Mouse (Mus musculus) lung, embryonic 15.5 days (tissue): Measurements from ENCODE around the gene Rnpep. TPM values are rescaled to one million over a fixed set of nuclear protein-coding genes. Genes with fewer than 3 reads are reported as not detected.
"Not testable (repeated sequence)": the region's sequence is repeated elsewhere in the genome, so short reads cannot be mapped to it uniquely, and the experiment has no call there.

ENCODE experiments used
- ATAC-seq: fragments of 200-750 bp; cut with Nextera tagmentation; 2 replicates; pipeline ENCODE4 v1.8.0; 2017; ENCODE audit warnings: moderate number of reproducible peaks, borderline replicate concordance; ENCODE audit not compliant: low FRiP score, low TSS enrichment; ENCODE audit errors: extremely low read depth
- H3K27ac ChIP-seq: fragments of 300-500 bp; sonication (generic); 2 replicates; pipeline ENCODE4 v1.5.1; 2015; ENCODE audit warnings: moderate library complexity, mild to moderate bottlenecking, inconsistent platforms
- H3K27me3 ChIP-seq: fragments of 300-500 bp; sonication (generic); 2 replicates; pipeline ENCODE4 v1.6.1; 2015; ENCODE audit warnings: inconsistent platforms
- H3K36me3 ChIP-seq: fragments of 300-500 bp; sonication (generic); 2 replicates; pipeline ENCODE4 v1.6.1; 2015; ENCODE audit warnings: inconsistent platforms
- H3K4me1 ChIP-seq: fragments of 300-500 bp; sonication (generic); 2 replicates; pipeline ENCODE4 v1.6.1; 2015; ENCODE audit warnings: inconsistent platforms
- H3K4me2 ChIP-seq: fragments of 300-500 bp; sonication (generic); 2 replicates; pipeline ENCODE4 v1.6.1; 2015; ENCODE audit warnings: inconsistent platforms, mild to moderate bottlenecking, moderate library complexity
- H3K4me3 ChIP-seq: fragments of 300-500 bp; sonication (generic); 2 replicates; pipeline ENCODE4 v1.5.1; 2015; ENCODE audit warnings: mild to moderate bottlenecking, inconsistent platforms
- H3K9ac ChIP-seq: fragments of 300-500 bp; sonication (generic); 2 replicates; pipeline ENCODE4 v1.6.1; 2015; ENCODE audit warnings: inconsistent platforms
- H3K9me3 ChIP-seq: fragments of 300-500 bp; sonication (generic); 2 replicates; pipeline ENCODE4 v1.6.1; 2016; ENCODE audit warnings: inconsistent platforms
- WGBS: fragments of 180-500 bp; shearing (Covaris S2); methylation state at CpG from one replicate; pipeline ENCODE4 v1.1.7; 2015; 5-methylcytosine and 5-hydroxymethylcytosine counted together
- polyA plus RNA-seq: library from polyadenylated mRNA; unstranded; fragments of >200 nt; fragmentation: Nextera tagmentation; extraction: Ambion mirVana; gene quantifications from 2 replicates; pipeline ENCODE4 v1.2.1, GENCODE M21; 2015

Rnpep gene
- polyA plus RNA-seq, 1 experiment from 2014 or later: 102 TPM

DNA sequence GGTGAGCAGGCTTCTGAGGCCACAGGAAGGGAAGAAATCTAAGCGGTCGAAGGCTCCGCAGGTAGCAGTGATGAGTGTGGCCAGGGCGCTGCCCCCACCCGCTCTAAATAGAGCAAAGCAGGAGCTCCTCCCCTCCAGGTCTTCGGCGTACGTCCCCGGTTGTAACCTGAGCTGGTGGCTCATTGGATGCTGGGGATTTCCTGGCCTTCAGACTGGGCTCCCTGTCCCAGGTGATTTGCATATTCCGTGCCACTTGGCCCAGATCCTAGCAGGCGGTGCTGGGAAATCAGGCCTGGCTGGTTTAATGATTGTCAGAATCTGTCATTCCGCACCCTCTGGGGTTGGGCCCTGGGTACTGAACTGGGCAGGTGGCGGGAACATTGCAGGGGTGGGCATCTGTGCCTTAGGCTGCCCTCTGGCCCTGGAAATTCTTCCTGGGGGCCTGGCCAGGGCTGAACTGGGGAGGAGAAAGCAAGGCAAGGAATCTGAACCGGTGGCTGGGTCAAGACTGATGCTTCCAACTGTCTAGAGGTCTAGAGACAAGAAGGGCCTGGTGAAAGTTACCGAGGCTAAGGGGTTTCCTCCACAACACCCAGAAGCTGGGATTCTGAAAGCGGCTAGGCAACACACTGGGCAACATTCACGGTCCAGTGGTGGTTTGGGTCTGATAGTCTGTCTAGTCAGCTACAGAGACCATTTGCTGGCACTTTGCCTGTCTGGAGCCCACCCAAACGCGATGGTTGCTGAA lies 25.3 kb downstream of the Rnpep start, which contains the start of gene Elf3:
Gene Elf3 (minus strand): TSS at position 189 of the 748 bp plus-strand sequence.
- WGBS: 8% methylated on average over 19 of the region's 19 CpGs
- peak within 1 kb of the TSS; percentile 40; the same call in 1 of the 2 replicates for H3K9ac ChIP-seq
- peak within 1 kb of the TSS; percentile 69 for H3K4me2 ChIP-seq
- no peaks in the 10 kb centered on the region for H3K9me3 ChIP-seq
- peak; percentile 82 for ATAC-seq
- H3K27ac ChIP-seq: peak within 1 kb of the TSS; percentile 96
- no peaks in the 10 kb centered on the region for H3K27me3 ChIP-seq
- peaks cover 26% of the 10 kb centered on the region for H3K4me1 ChIP-seq
- H3K36me3 ChIP-seq: peaks cover 14% of the 10 kb centered on the region; the same call in 1 of the 2 replicates
- H3K4me3 ChIP-seq: peak within 1 kb of the TSS; percentile 35

DNA sequence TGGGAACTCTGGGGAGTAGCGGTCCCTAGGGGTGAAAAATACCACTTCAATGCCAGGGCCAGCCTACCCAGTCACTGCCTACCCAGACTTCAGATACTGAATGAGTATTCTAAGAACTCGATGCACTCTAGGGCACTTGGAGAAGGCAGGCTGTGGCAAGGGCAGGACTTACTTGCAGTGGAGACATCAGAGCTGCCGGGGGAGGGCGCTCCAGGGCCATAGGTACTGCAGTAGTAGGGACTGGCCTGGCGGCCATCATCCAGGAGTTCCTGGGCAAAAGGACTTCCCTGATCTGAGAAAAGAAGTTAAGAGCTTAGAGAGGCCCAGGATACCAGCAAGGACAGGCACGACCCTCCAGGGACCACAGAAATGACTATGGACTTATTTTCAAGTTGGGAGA lies 27.6 kb downstream of the Rnpep start:
- 76% methylated on average over 6 of the region's 6 CpGs for WGBS
- Histone ChIP-seq H3K27me3 (no peaks in the 10 kb centered on the region), H3K9ac (no peak overlapping the region), H3K9me3 (no peaks in the 10 kb centered on the region), H3K4me1 (peaks cover 39% of the 10 kb centered on the region), H3K27ac (no peak overlapping the region), H3K4me2 (peak overlapping the region; percentile 69; the same call in 1 of the 2 replicates), H3K36me3 (no peaks in the 10 kb centered on the region), H3K4me3 (no peak overlapping the region)
- ATAC-seq: no peak

DNA sequence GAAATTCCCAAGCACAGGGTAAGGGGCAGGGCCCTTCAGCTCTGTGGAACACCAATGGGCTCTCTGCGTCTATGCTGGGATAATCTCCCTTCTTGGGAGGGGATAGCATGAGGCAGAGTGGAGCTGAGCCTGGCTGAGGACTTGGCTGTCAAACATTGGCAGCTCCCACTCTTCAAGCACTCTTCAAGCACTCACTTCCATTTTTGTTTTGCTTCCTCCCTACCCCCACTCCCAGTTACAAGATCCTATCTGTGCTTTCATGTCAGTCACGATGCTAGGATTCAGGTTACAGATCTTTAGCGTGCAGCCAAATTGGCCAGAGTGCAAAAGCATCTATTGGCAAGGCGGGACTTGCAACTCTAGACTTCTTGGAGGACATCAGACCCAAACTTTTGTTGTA lies 31.0 kb downstream of the Rnpep start:
- 22% methylated on average over 4 of the region's 4 CpGs for WGBS
- no peak overlapping the region for H3K4me3 ChIP-seq
- no peak overlapping the region for H3K4me2 ChIP-seq
- no peak overlapping the region for H3K9ac ChIP-seq
- peaks cover 10% of the 10 kb centered on the region; the same call in 1 of the 2 replicates for H3K27me3 ChIP-seq
- peaks cover 18% of the 10 kb centered on the region for H3K4me1 ChIP-seq
- H3K27ac ChIP-seq: peak overlapping the region; percentile 53
- ATAC-seq: peak; percentile 72
- no peaks in the 10 kb centered on the region for H3K9me3 ChIP-seq
- no peaks in the 10 kb centered on the region for H3K36me3 ChIP-seq

DNA sequence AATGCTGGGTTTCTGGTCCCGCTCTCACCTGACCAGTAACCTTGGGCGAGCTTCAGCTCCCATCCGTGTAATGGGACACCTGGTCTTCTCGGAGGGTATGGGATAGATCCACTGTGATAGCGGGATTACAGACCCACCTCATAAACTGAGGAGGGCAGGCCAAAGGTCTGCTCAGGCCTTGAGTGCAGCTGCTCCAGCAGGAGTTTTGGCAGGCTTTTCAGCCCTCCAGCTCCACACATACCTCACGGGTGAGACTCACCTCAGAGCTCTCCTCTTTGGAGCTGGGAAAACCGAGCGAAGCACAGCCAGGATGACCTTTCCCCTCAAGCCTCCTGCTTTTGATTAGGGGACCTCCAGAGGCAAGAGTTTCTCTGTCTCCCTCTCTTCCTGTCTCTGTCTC lies 32.5 kb downstream of the Rnpep start:
- ATAC-seq: no peak
- H3K4me3 ChIP-seq: no peak overlapping the region
- peaks cover 10% of the 10 kb centered on the region; the same call in 1 of the 2 replicates for H3K27me3 ChIP-seq
- peaks cover 18% of the 10 kb centered on the region for H3K4me1 ChIP-seq
- H3K36me3 ChIP-seq: no peaks in the 10 kb centered on the region
- no peaks in the 10 kb centered on the region for H3K9me3 ChIP-seq
- H3K27ac ChIP-seq: no peak overlapping the region
- 77% methylated on average over 8 of the region's 8 CpGs for WGBS
- H3K9ac ChIP-seq: no peak overlapping the region
- H3K4me2 ChIP-seq: no peak overlapping the region

DNA sequence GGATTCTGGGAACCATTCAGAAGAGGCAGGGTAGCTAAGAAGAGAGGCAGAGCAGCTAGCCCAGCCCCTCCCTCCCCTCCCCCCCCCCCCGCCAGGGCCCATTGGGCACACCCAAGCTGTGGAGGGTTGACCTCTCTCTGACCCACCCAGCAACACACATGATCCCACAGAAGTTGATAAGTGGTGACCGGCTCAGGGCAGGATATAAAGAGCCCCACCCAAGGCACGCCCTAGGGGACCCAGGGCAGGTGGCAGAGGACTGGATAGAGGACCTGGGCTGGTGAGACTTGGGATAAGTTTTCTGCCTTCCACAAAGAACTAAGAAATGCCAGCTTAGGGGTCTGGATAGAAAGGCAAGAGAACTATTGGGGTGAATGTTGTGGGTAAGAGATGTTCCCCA lies 33.2 kb downstream of the Rnpep start:
- Histone ChIP-seq H3K4me3 (no peak overlapping the region), H3K4me2 (no peak overlapping the region), H3K4me1 (peaks cover 18% of the 10 kb centered on the region), H3K27me3 (peaks cover 10% of the 10 kb centered on the region; the same call in 1 of the 2 replicates), H3K9me3 (no peaks in the 10 kb centered on the region), H3K9ac (no peak overlapping the region), H3K27ac (no peak overlapping the region), H3K36me3 (no peaks in the 10 kb centered on the region)
- WGBS: 54% methylated on average over 2 of the region's 3 CpGs
- no peak for ATAC-seq

DNA sequence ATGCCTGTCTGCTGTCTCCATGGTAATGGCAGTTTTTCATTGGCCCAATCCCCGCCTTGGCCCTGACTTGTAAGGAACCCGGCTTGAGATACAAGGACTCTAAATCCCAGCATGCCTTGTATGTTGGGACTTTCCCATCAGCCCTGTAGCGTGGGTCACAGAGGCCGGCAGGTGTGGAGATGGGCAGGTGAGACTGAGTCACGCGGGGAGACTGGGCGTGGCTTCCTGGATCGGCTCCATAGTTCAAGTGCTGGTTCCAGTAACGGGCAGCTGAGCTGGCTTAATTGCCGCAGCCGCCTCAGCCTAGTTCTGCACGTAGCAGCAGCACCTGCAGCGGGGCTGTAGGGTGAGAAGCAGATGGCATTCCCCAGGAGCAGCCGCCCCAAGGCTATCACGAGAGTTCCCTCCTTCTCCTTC lies 35.4 kb downstream of the Rnpep start:
- H3K4me1 ChIP-seq: peaks cover 13% of the 10 kb centered on the region
- H3K9me3 ChIP-seq: no peaks in the 10 kb centered on the region
- peak overlapping the region; percentile 33 for H3K4me2 ChIP-seq
- H3K27ac ChIP-seq: no peak overlapping the region
- no peaks in the 10 kb centered on the region for H3K36me3 ChIP-seq
- ATAC-seq: peak; percentile 59
- no peak overlapping the region for H3K4me3 ChIP-seq
- no peak overlapping the region for H3K9ac ChIP-seq
- 7% methylated on average over 15 of the region's 15 CpGs for WGBS
- H3K27me3 ChIP-seq: peaks cover 10% of the 10 kb centered on the region; the same call in 1 of the 2 replicates

GRCm38 (mm10) chr1:135244014-135244413 lies 39.9 kb downstream of the Rnpep start:
- Histone ChIP-seq H3K4me1 (no peaks in the 10 kb centered on the region), H3K27me3 (peaks cover 9% of the 10 kb centered on the region; the same call in 1 of the 2 replicates), H3K4me3 (no peak overlapping the region), H3K9ac (no peak overlapping the region), H3K27ac (no peak overlapping the region), H3K36me3 (no peaks in the 10 kb centered on the region), H3K4me2 (no peak overlapping the region), H3K9me3 (no peaks in the 10 kb centered on the region)
- 67% methylated on average over 8 of the region's 8 CpGs for WGBS
- ATAC-seq: no peak

DNA sequence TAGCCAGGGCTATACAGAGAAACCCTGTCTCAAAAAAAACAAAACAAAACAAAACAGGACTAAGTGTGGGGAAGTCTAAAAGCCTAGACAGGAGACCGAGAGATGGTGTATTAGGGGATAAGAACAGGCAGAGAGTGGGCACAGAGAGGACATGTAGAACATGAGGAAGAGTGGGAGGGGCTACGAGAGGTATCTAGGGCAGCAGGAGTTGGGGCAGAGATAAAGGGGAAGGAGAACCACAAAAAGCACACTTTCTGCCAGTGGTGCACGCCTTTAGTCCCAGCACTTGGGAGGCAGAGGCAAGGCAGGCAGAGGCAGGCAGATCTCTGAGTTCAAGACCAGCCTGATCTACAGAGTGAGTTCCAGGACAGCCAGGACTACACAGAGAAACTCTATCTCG lies 43.7 kb downstream of the Rnpep start:
- not testable (repeated sequence) for ATAC-seq

DNA sequence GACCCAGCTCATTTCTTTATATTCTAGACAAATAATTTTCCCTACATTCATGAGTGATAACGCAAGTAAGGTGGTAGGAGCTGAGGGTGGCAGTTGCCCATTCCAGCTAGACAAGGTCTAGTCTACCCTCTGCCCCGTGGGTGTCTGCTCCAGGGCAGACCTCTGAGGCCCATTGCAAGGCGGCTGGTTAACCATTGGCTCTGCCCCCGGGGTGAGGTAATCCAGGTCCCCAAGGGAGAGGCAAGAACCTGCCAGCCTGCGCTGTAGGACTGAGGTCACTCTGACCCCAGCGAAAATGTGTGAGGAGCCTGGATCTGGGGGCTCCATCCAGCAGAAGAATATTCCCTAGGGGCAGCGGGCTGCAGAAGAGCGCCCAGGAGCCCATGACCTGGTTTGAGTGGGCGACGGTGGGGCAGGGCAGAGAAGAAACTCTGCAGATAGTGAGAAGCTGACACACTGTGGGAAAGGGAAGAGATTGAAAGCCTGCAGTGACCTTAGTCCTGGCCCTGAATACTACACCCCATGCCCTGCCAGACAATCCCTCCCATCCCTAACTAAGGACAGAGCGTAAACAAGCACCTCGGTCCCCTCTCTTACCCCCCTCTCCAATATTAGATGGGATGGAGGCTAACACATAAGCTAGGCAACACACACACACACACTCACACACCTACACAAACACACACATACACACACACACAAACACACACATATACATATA lies 46.6 kb downstream of the Rnpep start:
- Histone ChIP-seq H3K4me2 (no peak overlapping the region), H3K9me3 (no peaks in the 10 kb centered on the region), H3K9ac (no peak overlapping the region), H3K27me3 (no peaks in the 10 kb centered on the region), H3K4me1 (no peaks in the 10 kb centered on the region), H3K36me3 (no peaks in the 10 kb centered on the region), H3K4me3 (no peak overlapping the region), H3K27ac (no peak overlapping the region)
- WGBS: 54% methylated on average over 12 of the region's 12 CpGs
- ATAC-seq: no peak

More for the DNA sequence above, 43.7 kb downstream of the Rnpep start:
- not testable (repeated sequence) for H3K4me1 ChIP-seq, H3K27me3 ChIP-seq, H3K36me3 ChIP-seq, H3K4me3 ChIP-seq, H3K9ac ChIP-seq, H3K4me2 ChIP-seq, H3K9me3 ChIP-seq, H3K27ac ChIP-seq
- 84% methylated on average over 4 of the region's 4 CpGs for WGBS

DNA sequence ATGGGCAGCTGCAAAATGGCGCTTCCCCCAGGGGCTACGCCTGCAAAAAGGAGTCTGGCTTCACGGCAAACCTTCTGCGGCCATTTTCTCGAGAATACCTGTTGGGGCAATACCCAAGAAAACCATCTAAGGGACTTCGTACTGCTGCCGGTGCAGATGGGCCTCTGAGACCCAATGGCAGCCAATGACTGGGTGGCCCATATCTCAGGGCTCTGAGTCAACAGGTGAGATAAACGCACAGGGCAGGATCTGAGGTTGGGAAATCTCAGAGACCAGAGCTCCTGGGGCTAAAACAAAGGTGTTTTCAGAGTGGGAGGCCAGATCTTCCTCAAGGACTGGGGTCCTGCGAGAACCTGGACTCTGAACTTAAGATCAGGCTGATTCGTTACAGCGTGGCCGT lies 49.1 kb downstream of the Rnpep start:
- no peaks in the 10 kb centered on the region for H3K9me3 ChIP-seq
- no peaks in the 10 kb centered on the region for H3K4me1 ChIP-seq
- H3K27ac ChIP-seq: no peak overlapping the region
- no peak overlapping the region for H3K4me3 ChIP-seq
- WGBS: 74% methylated on average over 12 of the region's 12 CpGs
- H3K4me2 ChIP-seq: no peak overlapping the region
- H3K36me3 ChIP-seq: no peaks in the 10 kb centered on the region
- no peaks in the 10 kb centered on the region for H3K27me3 ChIP-seq
- no peak overlapping the region for H3K9ac ChIP-seq
- ATAC-seq: no peak

DNA sequence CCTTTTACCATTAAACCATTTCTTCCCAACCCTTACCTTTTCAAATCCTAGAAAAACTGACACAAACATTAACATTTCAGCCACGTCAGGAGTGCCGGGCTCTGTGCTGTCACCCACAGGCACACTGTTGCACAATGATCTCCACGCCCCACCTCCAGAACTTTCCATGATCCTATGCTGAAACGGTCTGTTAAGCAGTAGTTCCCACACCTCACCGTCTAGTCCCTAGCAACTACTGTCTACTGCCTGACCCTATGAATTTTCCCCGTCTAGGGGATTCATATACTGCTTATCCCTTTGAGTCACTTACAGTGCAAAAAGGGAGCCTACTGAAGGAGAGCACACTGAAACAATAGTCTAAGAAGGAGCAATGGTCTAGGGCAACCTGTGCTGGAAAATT lies 49.9 kb downstream of the Rnpep start:
- H3K4me3 ChIP-seq: no peak overlapping the region
- H3K27ac ChIP-seq: no peak overlapping the region
- no peaks in the 10 kb centered on the region for H3K36me3 ChIP-seq
- H3K4me1 ChIP-seq: no peaks in the 10 kb centered on the region
- H3K9me3 ChIP-seq: no peaks in the 10 kb centered on the region
- ATAC-seq: no peak
- no peak overlapping the region for H3K4me2 ChIP-seq
- H3K27me3 ChIP-seq: no peaks in the 10 kb centered on the region
- no peak overlapping the region for H3K9ac ChIP-seq
- WGBS: 83% methylated on average over 6 of the region's 6 CpGs

- H3K36me3 ChIP-seq, ATAC-seq, H3K4me1 ChIP-seq, H3K9me3 ChIP-seq, H3K27me3 ChIP-seq, H3K9ac ChIP-seq, H3K27ac ChIP-seq, H3K4me3 ChIP-seq, H3K4me2 ChIP-seq: not testable (repeated sequence)
- 68% methylated on average over 20 of the region's 20 CpGs for WGBS
These were observed 52.0 kb downstream of the Rnpep start for GRCm38 (mm10) chr1:135231878-135232277.
